Mouse (Mus musculus) ES-E14 (cell line): Measurements from ENCODE around the gene Lifr. TPM values are rescaled to one million over a fixed set of nuclear protein-coding genes. Genes with fewer than 3 reads are reported as not detected.

Experiments
- DNase-seq: peaks from one replicate; pipeline ENCODE4 v3.0.0-alpha.2; 2013; ENCODE audit warnings: low read depth, low spot score
- H3K27ac ChIP-seq: 2 replicates; pipeline ENCODE4 v1.5.1; 2012; ENCODE audit warnings: low read depth, mild to moderate bottlenecking, low read length, moderate library complexity, mixed read lengths; ENCODE audit not compliant: poor library complexity, insufficient read depth, severe bottlenecking
- H3K36me3 ChIP-seq: 2 replicates; pipeline ENCODE4 v1.6.1; 2012; ENCODE audit warnings: mild to moderate bottlenecking, low read length, moderate library complexity, mixed read lengths; ENCODE audit not compliant: control insufficient read depth, poor library complexity, insufficient read depth, severe bottlenecking
- H3K4me1 ChIP-seq, 2 experiments: fragments of 150-350 bp in 1 of 2; sonication (generic) in 1 of 2; 2 replicates each; pipeline ENCODE4 v1.6.1; 2012; ENCODE audit warnings: low read length in 2 of 2, mild to moderate bottlenecking in 1 of 2, mixed read lengths in 1 of 2; ENCODE audit not compliant: control insufficient read depth in 2 of 2, insufficient read depth in 2 of 2, poor library complexity in 1 of 2
- H3K4me3 ChIP-seq, 2 experiments: fragments of 150-350 bp in 1 of 2; sonication (generic) in 1 of 2; 2 replicates each; pipeline ENCODE4 v1.5.1; 2012; ENCODE audit warnings: low read length in 2 of 2, low read depth in 1 of 2, mild to moderate bottlenecking in 1 of 2, mixed read lengths in 1 of 2; ENCODE audit not compliant: insufficient read depth in 1 of 2, poor library complexity in 1 of 2, severe bottlenecking in 1 of 2
- H3K9ac ChIP-seq: 2 replicates; pipeline ENCODE4 v1.6.1; 2012; ENCODE audit warnings: low read depth, mild to moderate bottlenecking, low read length, mixed read lengths; ENCODE audit not compliant: poor library complexity, insufficient read depth, severe bottlenecking
- H3K9me3 ChIP-seq: fragments of 150-350 bp; sonication (generic); 2 replicates; pipeline ENCODE4 v1.6.1; 2012; ENCODE audit warnings: low read depth, mild to moderate bottlenecking, low read length; ENCODE audit not compliant: control insufficient read depth, insufficient read depth
- CHD2 ChIP-seq: IDR thresholded peaks from 2 replicates; pipeline ENCODE4 v1.6.1; 2014; ENCODE audit warnings: mild to moderate bottlenecking, low read depth, low read length, inconsistent platforms
- HCFC1 ChIP-seq: IDR thresholded peaks from 2 replicates; pipeline ENCODE4 v1.6.1; 2012; ENCODE audit warnings: low read length, inconsistent platforms, borderline replicate concordance; ENCODE audit not compliant: insufficient read depth
- MAFK ChIP-seq: IDR thresholded peaks from 2 replicates; pipeline ENCODE4 v1.6.1; 2014; ENCODE audit warnings: mild to moderate bottlenecking, low read depth, low read length, inconsistent platforms; ENCODE audit not compliant: insufficient read depth
- ZC3H11A ChIP-seq: IDR thresholded peaks from 2 replicates; pipeline ENCODE4 v1.6.1; 2012; ENCODE audit warnings: low read depth, mild to moderate bottlenecking, inconsistent platforms, low read length, borderline replicate concordance
- ZNF384 ChIP-seq: IDR thresholded peaks from 2 replicates; pipeline ENCODE4 v1.6.1; 2012; ENCODE audit warnings: low read depth, low read length, inconsistent platforms
- in situ Hi-C, 2 experiments: fragments of 600-800 bp; cut with MboI; formaldehyde crosslinking; loops; one replicate each; pipeline ENCODE4 v1.15.1; 2025; ENCODE audit warnings: low sequenced_read_pairs in 2 of 2, inconsistent platforms in 1 of 2; ENCODE audit not compliant: unreplicated experiment in 2 of 2
- total RNA-seq: library from RNA; depleted of rRNA; stranded (reverse); fragments of 300-350 nt; gene quantifications from 2 replicates; pipeline ENCODE4 v1.2.3, GENCODE M21; 2012

The Lifr gene
- total RNA-seq, 1 experiment = 89.3 TPM

DNA sequence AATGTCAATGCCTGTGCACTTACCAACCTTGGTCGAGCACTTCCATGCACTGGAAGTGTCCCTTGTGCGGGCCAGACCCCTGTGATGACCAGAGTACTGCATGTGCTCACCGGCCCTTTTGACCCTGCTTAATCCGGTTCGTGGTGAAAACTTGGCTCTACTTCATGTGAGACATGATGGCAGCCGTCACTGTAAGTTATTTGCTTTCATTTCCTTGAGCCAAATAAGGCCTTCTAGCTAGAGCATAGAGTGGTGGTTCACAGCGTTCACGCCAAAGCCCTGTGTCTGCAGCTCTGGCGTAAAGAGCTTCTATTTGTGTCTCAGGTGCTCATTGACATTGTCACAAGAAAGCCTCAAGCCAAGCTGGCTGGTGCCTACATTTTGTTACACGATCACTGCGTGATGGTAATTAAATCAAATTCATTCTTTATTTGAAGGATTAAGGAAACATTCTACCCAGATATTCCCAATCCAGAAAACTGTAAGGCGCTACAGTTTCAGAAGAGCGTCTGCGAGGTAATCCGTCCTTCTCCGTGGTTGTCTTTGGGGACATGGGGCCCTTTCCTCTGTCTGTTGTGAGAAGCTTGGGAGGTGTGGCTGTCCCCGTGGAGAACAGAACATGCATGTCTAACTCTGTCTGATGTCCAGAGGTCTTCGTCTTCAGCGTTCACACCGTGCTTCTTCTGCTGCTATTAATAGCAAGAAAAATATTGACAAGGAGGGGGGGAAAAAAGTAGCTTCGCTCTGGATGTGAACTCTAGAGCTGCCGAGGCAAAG lies 99.5 kb downstream of the Lifr start:
- H3K36me3 ChIP-seq = peaks cover 50% of the 10 kb centered on the region
- no peaks in the 10 kb centered on the region for H3K9me3 ChIP-seq
- H3K9ac ChIP-seq = no peak overlapping the region
- H3K4me1 ChIP-seq = peaks cover 0 to 4% of the 10 kb centered on the region in 2 experiments; a peak in 1 of 4 replicates
- H3K27ac ChIP-seq = no peak overlapping the region
- no peak for TF ChIP-seq ZC3H11A
- no peak for TF ChIP-seq HCFC1
- no peak for TF ChIP-seq CHD2
- no peak for TF ChIP-seq ZNF384
- TF ChIP-seq MAFK = no peak
- no peak for DNase-seq
- in situ Hi-C loops = loop anchor here in 1 of 2 experiments (25.0 kb wide), 1 partner anchor 922 kb away; the partner anchor contains the start of gene Nup155
- no peak overlapping the region for H3K4me3 ChIP-seq

DNA sequence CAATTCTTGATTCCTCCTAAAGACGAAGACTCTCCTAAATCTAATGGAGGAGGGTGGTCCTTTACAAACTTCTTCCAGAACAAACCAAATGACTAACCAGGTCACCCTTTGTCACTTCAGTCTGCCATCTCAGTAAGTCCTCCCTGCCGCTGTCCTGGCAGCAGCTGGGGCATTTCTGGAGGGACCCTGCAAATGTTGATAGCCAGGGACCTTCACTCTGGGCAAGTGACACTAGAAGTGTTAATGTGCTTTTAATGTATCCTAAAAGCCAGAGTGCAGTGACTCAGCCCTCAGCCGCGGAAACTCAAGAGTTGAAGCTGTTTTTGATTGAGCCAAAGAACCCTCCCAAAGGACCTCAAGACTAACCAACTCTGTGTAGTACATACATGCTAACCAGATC lies 100.7 kb downstream of the Lifr start:
- DNase-seq = no peak
- in situ Hi-C loops = loop anchor here in 1 of 2 experiments (25.0 kb wide), 1 partner anchor 921 kb away; the partner anchor contains the start of gene Nup155
- Histone ChIP-seq H3K36me3 (peaks cover 43% of the 10 kb centered on the region), H3K27ac (no peak overlapping the region), H3K4me1 (peaks cover 0 to 4% of the 10 kb centered on the region in 2 experiments; a peak in 1 of 4 replicates), H3K9ac (no peak overlapping the region), H3K4me3 (no peak overlapping the region), H3K9me3 (no peaks in the 10 kb centered on the region)
- TF ChIP-seq ZC3H11A = no peak
- TF ChIP-seq HCFC1 = no peak
- TF ChIP-seq ZNF384 = no peak
- no peak for TF ChIP-seq CHD2
- TF ChIP-seq MAFK = no peak

DNA sequence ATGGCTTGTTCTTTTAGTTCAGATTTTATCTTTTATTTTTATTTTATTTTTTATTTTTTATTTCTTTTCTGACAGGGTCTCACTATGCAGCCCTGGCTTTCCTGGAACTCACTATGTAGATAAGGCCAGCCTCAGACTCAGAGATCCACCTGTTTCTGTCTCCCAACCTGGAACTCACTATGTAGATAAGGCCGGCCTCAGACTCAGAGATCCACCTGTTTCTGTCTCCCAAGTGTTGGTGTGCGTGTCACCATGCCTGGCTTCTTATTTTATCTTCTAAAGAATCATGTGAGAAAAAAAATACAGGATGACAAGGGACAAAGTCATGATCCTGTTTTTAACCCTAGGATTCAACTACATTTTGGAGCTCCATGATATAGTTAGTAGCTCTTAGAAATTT lies 102.2 kb downstream of the Lifr start:
- H3K9ac ChIP-seq = no peak overlapping the region
- no peak for DNase-seq
- in situ Hi-C loops = loop anchor here in 1 of 2 experiments (25.0 kb wide), 1 partner anchor 920 kb away; the partner anchor contains the start of gene Nup155
- no peak overlapping the region for H3K4me3 ChIP-seq
- peaks cover 32% of the 10 kb centered on the region for H3K36me3 ChIP-seq
- no peak overlapping the region for H3K27ac ChIP-seq
- no peaks in the 10 kb centered on the region for H3K9me3 ChIP-seq
- no peak for TF ChIP-seq HCFC1
- no peak for TF ChIP-seq ZNF384
- TF ChIP-seq MAFK = no peak
- no peak for TF ChIP-seq CHD2
- TF ChIP-seq ZC3H11A = no peak
- H3K4me1 ChIP-seq = peaks cover 0 to 4% of the 10 kb centered on the region in 2 experiments; a peak in 1 of 4 replicates

DNA sequence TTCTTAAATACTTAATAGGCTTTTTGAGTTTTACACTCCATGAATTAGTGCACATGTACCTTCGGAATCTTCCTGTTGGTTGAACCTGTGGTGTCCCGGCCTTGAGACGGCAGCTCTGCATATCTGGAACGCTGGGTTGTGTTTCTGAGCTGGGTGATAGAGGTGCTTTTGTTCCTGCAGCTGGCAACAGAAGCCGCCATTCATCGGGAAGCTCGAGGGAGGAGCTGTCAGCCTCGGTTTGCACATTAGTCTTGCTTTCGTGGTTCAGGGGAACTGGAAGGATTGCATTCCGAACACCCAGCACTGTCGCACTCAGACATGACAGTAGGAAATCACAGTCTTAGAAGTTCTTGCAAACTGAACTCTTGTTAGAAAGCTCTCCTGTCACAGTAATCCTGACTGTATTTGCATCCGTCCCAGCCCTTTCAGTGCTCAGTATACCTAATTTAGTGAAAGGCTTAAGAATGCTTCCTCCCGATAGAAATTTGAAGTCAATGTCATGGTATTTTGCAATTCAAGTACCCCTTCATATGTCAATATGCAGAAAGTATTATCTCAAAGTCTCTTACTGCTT lies 103.8 kb downstream of the Lifr start:
- TF ChIP-seq ZC3H11A = no peak
- no peak for TF ChIP-seq MAFK
- TF ChIP-seq CHD2 = no peak
- TF ChIP-seq ZNF384 = no peak
- no peak for TF ChIP-seq HCFC1
- H3K27ac ChIP-seq = no peak overlapping the region
- in situ Hi-C loops = loop anchor here in 1 of 2 experiments (25.0 kb wide), 1 partner anchor 918 kb away; the partner anchor contains the start of gene Nup155

More for the DNA sequence above, 103.8 kb downstream of the Lifr start:
- peaks cover 0 to 4% of the 10 kb centered on the region in 2 experiments; a peak in 1 of 4 replicates for H3K4me1 ChIP-seq
- H3K9ac ChIP-seq = no peak overlapping the region
- H3K36me3 ChIP-seq = peaks cover 26% of the 10 kb centered on the region
- no peak overlapping the region for H3K4me3 ChIP-seq
- H3K9me3 ChIP-seq = no peaks in the 10 kb centered on the region
- no peak for DNase-seq
